Mouse (Mus musculus): ENCODE measurements at regions not wholly inside any gene's neighbourhood (a gene's known extent, or its start where the extent isn't known, plus 50 kb on each side); places are given as distances from the start of the nearest gene placed in this dataset.
A peak's percentile ranks its signal among the peaks of the same experiment; 100 is the strongest.

GRCm38 (mm10) chr12:97218445-97218844, 1040.8 kb downstream of the Galc start:
- no peak for ATAC-seq (replicated peaks in 1 of 2; ENCODE audit: insufficient read depth in 1 of 2, low FRiP score in 2 of 2, low TSS enrichment in 1 of 2, low read depth in 1 of 2, poor library complexity in 2 of 2, severe bottlenecking in 2 of 2)

GRCm38 (mm10) chr12:97217608-97218007, 1041.7 kb downstream of the Galc start:
- ATAC-seq (replicated peaks in 1 of 2; ENCODE audit: insufficient read depth in 1 of 2, low FRiP score in 2 of 2, low TSS enrichment in 1 of 2, low read depth in 1 of 2, poor library complexity in 2 of 2, severe bottlenecking in 2 of 2): no peak

- no peak for ATAC-seq (replicated peaks in 1 of 2; ENCODE audit: insufficient read depth in 1 of 2, low FRiP score in 2 of 2, low TSS enrichment in 1 of 2, low read depth in 1 of 2, poor library complexity in 2 of 2, severe bottlenecking in 2 of 2)
These were observed 1055.4 kb downstream of the Galc start for GRCm38 (mm10) chr12:97203636-97204389.

- no peak for ATAC-seq (replicated peaks in 1 of 2; ENCODE audit: insufficient read depth in 1 of 2, low FRiP score in 2 of 2, low TSS enrichment in 1 of 2, low read depth in 1 of 2, poor library complexity in 2 of 2, severe bottlenecking in 2 of 2)
These were observed 1097.4 kb downstream of the Galc start for GRCm38 (mm10) chr12:97161853-97162252.

GRCm38 (mm10) chr12:97161429-97161828, 1097.8 kb downstream of the Galc start:
- ATAC-seq (replicated peaks in 1 of 2; ENCODE audit: insufficient read depth in 1 of 2, low FRiP score in 2 of 2, low TSS enrichment in 1 of 2, low read depth in 1 of 2, poor library complexity in 2 of 2, severe bottlenecking in 2 of 2): no peak

- no peak; a peak in 1 of 4 replicates for ATAC-seq (replicated peaks in 1 of 2; ENCODE audit: insufficient read depth in 1 of 2, low FRiP score in 2 of 2, low TSS enrichment in 1 of 2, low read depth in 1 of 2, poor library complexity in 2 of 2, severe bottlenecking in 2 of 2)
These were observed 1100.9 kb downstream of the Galc start for GRCm38 (mm10) chr12:97158332-97158731.

- no peak for ATAC-seq (replicated peaks in 1 of 2; ENCODE audit: insufficient read depth in 1 of 2, low FRiP score in 2 of 2, low TSS enrichment in 1 of 2, low read depth in 1 of 2, poor library complexity in 2 of 2, severe bottlenecking in 2 of 2)
These were observed 1101.5 kb downstream of the Galc start for GRCm38 (mm10) chr12:97157748-97158147.

- ATAC-seq (replicated peaks in 1 of 2; ENCODE audit: insufficient read depth in 1 of 2, low FRiP score in 2 of 2, low TSS enrichment in 1 of 2, low read depth in 1 of 2, poor library complexity in 2 of 2, severe bottlenecking in 2 of 2): no peak
These were observed 1102.7 kb downstream of the Galc start for GRCm38 (mm10) chr12:97156499-97157110.

- no peak for ATAC-seq (replicated peaks in 1 of 2; ENCODE audit: insufficient read depth in 1 of 2, low FRiP score in 2 of 2, low TSS enrichment in 1 of 2, low read depth in 1 of 2, poor library complexity in 2 of 2, severe bottlenecking in 2 of 2)
These were observed 1116.5 kb downstream of the Galc start for GRCm38 (mm10) chr12:97142720-97143119.

GRCm38 (mm10) chr12:97137924-97138323, 1121.3 kb downstream of the Galc start:
- ATAC-seq (replicated peaks in 1 of 2; ENCODE audit: insufficient read depth in 1 of 2, low FRiP score in 2 of 2, low TSS enrichment in 1 of 2, low read depth in 1 of 2, poor library complexity in 2 of 2, severe bottlenecking in 2 of 2): no peak

- peak; percentile 32 to 53; a peak in 2 of 4 replicates for ATAC-seq (replicated peaks in 1 of 2; ENCODE audit: insufficient read depth in 1 of 2, low FRiP score in 2 of 2, low TSS enrichment in 1 of 2, low read depth in 1 of 2, poor library complexity in 2 of 2, severe bottlenecking in 2 of 2)
These were observed 1129.0 kb downstream of the Galc start for GRCm38 (mm10) chr12:97130276-97130675.

- ATAC-seq (replicated peaks in 1 of 2; ENCODE audit: insufficient read depth in 1 of 2, low FRiP score in 2 of 2, low TSS enrichment in 1 of 2, low read depth in 1 of 2, poor library complexity in 2 of 2, severe bottlenecking in 2 of 2): no peak
These were observed 1168.6 kb downstream of the Galc start for GRCm38 (mm10) chr12:97090577-97091214.

- ATAC-seq (replicated peaks in 1 of 2; ENCODE audit: insufficient read depth in 1 of 2, low FRiP score in 2 of 2, low TSS enrichment in 1 of 2, low read depth in 1 of 2, poor library complexity in 2 of 2, severe bottlenecking in 2 of 2): peak; percentile 100
These were observed 1197.8 kb downstream of the Galc start for GRCm38 (mm10) chr12:97061352-97061895.

- ATAC-seq (replicated peaks in 1 of 2; ENCODE audit: insufficient read depth in 1 of 2, low FRiP score in 2 of 2, low TSS enrichment in 1 of 2, low read depth in 1 of 2, poor library complexity in 2 of 2, severe bottlenecking in 2 of 2): no peak
These were observed 1211.6 kb downstream of the Galc start for GRCm38 (mm10) chr12:97047674-97048073.

Data from hematopoietic stem cell, adult 5-6 weeks (primary cell).